Mouse (Mus musculus) heart, adult 2 months (tissue): ENCODE data around the gene Atp1a2.

Experiments used
- CTCF ChIP-seq: fragments of 200-600 bp; IDR thresholded peaks from 2 replicates; pipeline ENCODE4 v1.8.1; 2022; ENCODE audit warnings: antibody characterized with exemption, mild to moderate bottlenecking, moderate library complexity
- POLR2A ChIP-seq: fragments of 200-500 bp; IDR thresholded peaks from 2 replicates; pipeline ENCODE4 v1.6.1; 2011; ENCODE audit warnings: mild to moderate bottlenecking, low read depth, low read length, control low read depth; ENCODE audit not compliant: insufficient read depth

GRCm38 (mm10) chr1:172296816-172297510 lies 901 bp downstream of the Atp1a2 start:
- TF ChIP-seq CTCF = no peak
- no peak; the same call in 1 of the 2 replicates for TF ChIP-seq POLR2A
